Mouse (Mus musculus) erythroblast, embryonic 14.5 days (primary cell): ENCODE data around the gene Gm11563.

Experiments used
- GATA1 ChIP-seq: IDR thresholded peaks from 2 replicates; pipeline ENCODE4 v1.6.1; 2012; ENCODE audit warnings: low read length, inconsistent platforms, mixed read lengths
- TAL1 ChIP-seq: IDR thresholded peaks from 3 replicates; pipeline ENCODE4 v1.6.1; 2012; ENCODE audit warnings: low read length, inconsistent platforms, mixed read lengths

DNA sequence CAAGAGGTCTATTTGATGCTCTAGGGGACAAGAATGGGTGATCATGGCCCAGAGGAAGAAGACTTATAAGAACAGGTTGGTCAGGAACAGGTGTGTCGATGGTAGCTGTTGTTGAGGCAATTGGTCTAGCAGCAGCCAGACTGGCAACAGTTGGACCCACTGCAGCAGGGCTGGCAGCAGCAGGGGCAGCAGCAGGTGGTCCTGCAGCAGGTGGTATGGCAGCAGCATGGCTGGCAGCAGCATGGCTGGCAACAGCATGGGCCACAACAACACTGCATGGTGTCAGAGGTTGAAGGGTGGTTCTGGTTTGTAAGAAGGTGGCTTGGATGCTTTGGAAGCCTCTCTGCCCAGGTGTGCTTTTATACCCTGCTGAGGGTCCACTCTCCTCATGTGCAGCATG lies 31.7 kb upstream of the Gm11563 start, which contains the start of gene Gm14190:
- no peak for TF ChIP-seq GATA1
- no peak for TF ChIP-seq TAL1
